Mouse (Mus musculus): ENCODE data around the gene Ctcfl.
"Not testable (repeated sequence)": the region's sequence is repeated elsewhere in the genome, so short reads cannot be mapped to it uniquely, and the experiment has no call there.

Ctcfl gene

GRCm38 (mm10) chr2:173143611-173144010, 24.3 kb upstream of the Ctcfl start:
- no peak for DNase-seq (ENCODE audit: low spot score)

- no peak for DNase-seq (ENCODE audit: low spot score)
Measured at GRCm38 (mm10) chr2:173138323-173139239, 19.3 kb upstream of the Ctcfl start.

- DNase-seq (ENCODE audit: low spot score), result no peak
Measured at GRCm38 (mm10) chr2:173134695-173135094, 15.4 kb upstream of the Ctcfl start.

GRCm38 (mm10) chr2:173132794-173133300, 13.5 kb upstream of the Ctcfl start:
- no peak for DNase-seq (ENCODE audit: low spot score)

- DNase-seq (ENCODE audit: low spot score), result no peak
Measured at GRCm38 (mm10) chr2:173132262-173132661, 12.9 kb upstream of the Ctcfl start.

GRCm38 (mm10) chr2:173129111-173129510, 9.8 kb upstream of the Ctcfl start:
- DNase-seq (ENCODE audit: low spot score), result no peak

GRCm38 (mm10) chr2:173126386-173126785, 7.1 kb upstream of the Ctcfl start:
- no peak for DNase-seq (ENCODE audit: low spot score)

- no peak for DNase-seq (ENCODE audit: low spot score)
Measured at GRCm38 (mm10) chr2:173124022-173124735, 4.9 kb upstream of the Ctcfl start.

GRCm38 (mm10) chr2:173120117-173120516, 792 bp upstream of the Ctcfl start:
- DNase-seq (ENCODE audit: low spot score), result not testable (repeated sequence)

- DNase-seq (ENCODE audit: low spot score), result not testable (repeated sequence)
Measured at GRCm38 (mm10) chr2:173113796-173114195, 5.5 kb downstream of the Ctcfl start.

GRCm38 (mm10) chr2:173110571-173110970, 8.8 kb downstream of the Ctcfl start:
- DNase-seq (ENCODE audit: low spot score), result no peak

GRCm38 (mm10) chr2:173109510-173109909, 9.8 kb downstream of the Ctcfl start:
- DNase-seq (ENCODE audit: low spot score), result no peak

- DNase-seq (ENCODE audit: low spot score), result no peak
Measured at GRCm38 (mm10) chr2:173108509-173109190, 10.7 kb downstream of the Ctcfl start.

- peak; percentile 92 for DNase-seq (ENCODE audit: low spot score)
Measured at GRCm38 (mm10) chr2:173106889-173107785, 12.2 kb downstream of the Ctcfl start.

GRCm38 (mm10) chr2:173106409-173106808, 12.9 kb downstream of the Ctcfl start:
- no peak for DNase-seq (ENCODE audit: low spot score)

- not testable (repeated sequence) for DNase-seq (ENCODE audit: low spot score)
Measured at GRCm38 (mm10) chr2:173097337-173097736, 22.0 kb downstream of the Ctcfl start.

- peak; percentile 95 for DNase-seq (ENCODE audit: low spot score)
Measured at GRCm38 (mm10) chr2:173089437-173089836, 29.9 kb downstream of the Ctcfl start.

GRCm38 (mm10) chr2:173087405-173087804, 31.9 kb downstream of the Ctcfl start:
- DNase-seq (ENCODE audit: low spot score), result no peak

- no peak for DNase-seq (ENCODE audit: low spot score)
Measured at GRCm38 (mm10) chr2:173085763-173086162, 33.6 kb downstream of the Ctcfl start.

- DNase-seq (ENCODE audit: low spot score), result no peak
Measured at GRCm38 (mm10) chr2:173084871-173085270, 34.5 kb downstream of the Ctcfl start.

All from retina, embryonic 14.5 days (tissue).